Mouse (Mus musculus): Measurements from ENCODE around the gene Npc2.

GRCm38 (mm10) chr12:84765506-84765905, 7.4 kb downstream of the Npc2 start:
- TF ChIP-seq EP300 (IDR thresholded peaks at IDR 0.05; ENCODE audit: low read depth) (no peak), CTCF (IDR thresholded peaks at IDR 0.05; ENCODE audit: low read depth) (no peak)
